Mouse (Mus musculus): Measurements from ENCODE around the gene Ddx60.
A peak's percentile ranks its signal among the peaks of the same experiment; 100 is the strongest.

The Ddx60 gene

GRCm38 (mm10) chr8:61985703-61986475, 58.0 kb downstream of the Ddx60 start:
- DNase-seq (ENCODE audit: low spot score) = no peak

- no peak for DNase-seq (ENCODE audit: low spot score)
These were observed 61.6 kb downstream of the Ddx60 start for GRCm38 (mm10) chr8:61989464-61989863.

DNA sequence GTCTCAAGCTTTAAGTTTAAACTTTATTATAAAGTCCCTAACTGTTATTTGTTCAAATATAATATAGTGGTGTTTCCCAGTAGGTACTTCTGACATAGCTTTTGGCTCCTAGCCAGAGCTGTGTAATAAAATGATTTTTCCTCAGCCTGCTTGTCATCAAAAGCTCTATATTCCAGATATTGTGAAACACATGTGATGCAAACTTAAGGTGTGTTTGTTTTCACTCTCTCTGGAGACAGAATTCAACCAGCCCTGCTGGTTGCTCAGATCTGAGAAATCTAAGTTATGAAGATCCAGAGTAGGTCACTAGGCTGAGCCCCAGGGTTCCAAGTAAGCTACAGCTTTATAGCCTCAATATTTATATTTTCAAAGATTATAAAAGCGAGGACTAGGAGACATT, 64.9 kb downstream of the Ddx60 start:
- no peak for DNase-seq (ENCODE audit: low spot score)

GRCm38 (mm10) chr8:61997125-61997524, 69.2 kb downstream of the Ddx60 start:
- no peak for DNase-seq (ENCODE audit: low spot score)

- DNase-seq (ENCODE audit: low spot score) = no peak
These were observed 86.3 kb downstream of the Ddx60 start for GRCm38 (mm10) chr8:62014166-62014565.

DNA sequence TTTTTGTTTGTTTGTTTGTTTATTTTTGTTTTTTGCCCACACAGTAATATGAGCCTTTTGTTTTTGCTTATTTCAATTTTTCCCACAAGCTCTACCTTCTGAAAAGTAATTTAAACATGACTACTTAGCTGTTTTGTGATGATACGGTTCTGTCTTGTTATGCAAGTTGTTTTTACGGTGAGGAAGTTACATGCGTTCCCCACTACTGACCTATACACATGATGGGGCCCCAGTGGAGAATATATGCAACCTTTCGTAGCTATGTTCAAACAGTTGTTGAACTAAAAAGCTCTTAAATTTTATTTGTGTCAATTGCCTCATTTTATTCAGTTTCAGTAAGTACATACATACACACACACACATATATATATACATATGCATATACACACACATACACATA, 86.7 kb downstream of the Ddx60 start:
- DNase-seq (ENCODE audit: low spot score) = no peak

DNA sequence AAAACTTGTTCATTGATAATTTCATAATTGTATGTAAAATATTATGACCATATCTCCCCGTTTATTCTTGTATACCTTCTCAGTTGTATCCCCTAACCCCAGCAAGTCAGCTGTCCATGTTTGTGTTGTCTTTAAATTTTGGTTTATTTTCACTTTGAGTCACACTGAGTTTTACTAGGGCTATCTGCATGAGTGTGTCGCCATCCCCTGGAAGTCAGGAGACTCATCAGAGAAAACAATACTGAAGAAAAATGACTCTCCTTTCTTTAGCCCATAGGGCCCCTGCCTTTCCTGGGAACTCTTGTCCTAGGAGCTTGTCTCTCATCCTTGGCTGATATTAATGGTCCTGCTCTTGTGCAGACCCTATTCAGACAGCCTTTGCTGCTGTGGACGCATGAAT, 106.5 kb downstream of the Ddx60 start:
- DNase-seq (ENCODE audit: low spot score) = no peak

GRCm38 (mm10) chr8:62046809-62047208, 118.9 kb downstream of the Ddx60 start:
- no peak for DNase-seq (ENCODE audit: low spot score)

GRCm38 (mm10) chr8:62060357-62060756, 132.5 kb downstream of the Ddx60 start:
- DNase-seq (ENCODE audit: low spot score) = no peak

- DNase-seq (ENCODE audit: low spot score) = no peak
These were observed 140.4 kb downstream of the Ddx60 start for GRCm38 (mm10) chr8:62068305-62068704.

GRCm38 (mm10) chr8:62080195-62080802, 152.4 kb downstream of the Ddx60 start:
- DNase-seq (ENCODE audit: low spot score) = peak; percentile 31

- DNase-seq (ENCODE audit: low spot score) = no peak
These were observed 153.9 kb downstream of the Ddx60 start for GRCm38 (mm10) chr8:62081804-62082203.

Data from left cerebral cortex, adult 11 months (tissue).